Mouse (Mus musculus): ENCODE measurements around the gene Sez6. TPM values are rescaled to one million over a fixed set of nuclear protein-coding genes. Genes with fewer than 3 reads are reported as not detected.

Sez6 gene
- polyA plus RNA-seq, 1 experiment, result not detected

- Histone ChIP-seq H3K36me3 (ENCODE audit: control insufficient read depth, insufficient read depth, low read length) (no peaks in the 10 kb centered on the region), H3K27me3 (ENCODE audit: control insufficient read depth, insufficient read depth, low read length) (peaks cover 6% of the 10 kb centered on the region; the same call in 1 of the 2 replicates), H3K4me1 (ENCODE audit: control insufficient read depth, insufficient read depth, insufficient read length) (no peaks in the 10 kb centered on the region), H3K27ac (ENCODE audit: insufficient read depth, low read length) (no peak overlapping the region), H3K4me3 (ENCODE audit: extremely low read depth, insufficient read depth, insufficient read length) (no peak overlapping the region)
- WGBS, result 77% methylated on average over 6 of the region's 6 CpGs
- TF ChIP-seq POLR2A (IDR thresholded peaks at IDR 0.05; ENCODE audit: low read depth, low read length) (no peak), CTCF (IDR thresholded peaks at IDR 0.05; ENCODE audit: extremely low read depth, insufficient read depth, insufficient read length, insufficient replicate concordance) (no peak)
- DNase-seq (ENCODE audit: low read depth in 1 of 2, low spot score in 2 of 2), result no peak
Measured at GRCm38 (mm10) chr11:77913505-77913904, 17.1 kb upstream of the Sez6 start.

- H3K4me1 ChIP-seq (ENCODE audit: control insufficient read depth, insufficient read depth, insufficient read length), result no peaks in the 10 kb centered on the region
- no peak for DNase-seq (ENCODE audit: low read depth in 1 of 2, low spot score in 2 of 2)
- H3K36me3 ChIP-seq (ENCODE audit: control insufficient read depth, insufficient read depth, low read length), result no peaks in the 10 kb centered on the region
- peaks cover 7% of the 10 kb centered on the region; the same call in 1 of the 2 replicates for H3K27me3 ChIP-seq (ENCODE audit: control insufficient read depth, insufficient read depth, low read length)
- H3K27ac ChIP-seq (ENCODE audit: insufficient read depth, low read length), result no peak overlapping the region
- no peak for TF ChIP-seq POLR2A (IDR thresholded peaks at IDR 0.05; ENCODE audit: low read depth, low read length)
- TF ChIP-seq CTCF (IDR thresholded peaks at IDR 0.05; ENCODE audit: extremely low read depth, insufficient read depth, insufficient read length, insufficient replicate concordance), result no peak
- no peak overlapping the region for H3K4me3 ChIP-seq (ENCODE audit: extremely low read depth, insufficient read depth, insufficient read length)
- WGBS, result 7% methylated on average over 32 of the region's 32 CpGs
Measured at GRCm38 (mm10) chr11:77914598-77915260, 15.9 kb upstream of the Sez6 start.

- Histone ChIP-seq H3K27ac (ENCODE audit: insufficient read depth, low read length) (no peak overlapping the region), H3K4me3 (ENCODE audit: extremely low read depth, insufficient read depth, insufficient read length) (no peak overlapping the region), H3K36me3 (ENCODE audit: control insufficient read depth, insufficient read depth, low read length) (no peaks in the 10 kb centered on the region), H3K27me3 (ENCODE audit: control insufficient read depth, insufficient read depth, low read length) (peaks cover 7% of the 10 kb centered on the region; the same call in 1 of the 2 replicates), H3K4me1 (ENCODE audit: control insufficient read depth, insufficient read depth, insufficient read length) (no peaks in the 10 kb centered on the region)
- 85% methylated on average over 4 of the region's 4 CpGs for WGBS
- no peak for TF ChIP-seq CTCF (IDR thresholded peaks at IDR 0.05; ENCODE audit: extremely low read depth, insufficient read depth, insufficient read length, insufficient replicate concordance)
- TF ChIP-seq POLR2A (IDR thresholded peaks at IDR 0.05; ENCODE audit: low read depth, low read length), result no peak
- no peak for DNase-seq (ENCODE audit: low read depth in 1 of 2, low spot score in 2 of 2)
Measured at GRCm38 (mm10) chr11:77916741-77917140, 13.9 kb upstream of the Sez6 start.

- 58% methylated on average over 10 of the region's 10 CpGs for WGBS
- Histone ChIP-seq H3K4me1 (ENCODE audit: control insufficient read depth, insufficient read depth, insufficient read length) (no peaks in the 10 kb centered on the region), H3K27me3 (ENCODE audit: control insufficient read depth, insufficient read depth, low read length) (peaks cover 7% of the 10 kb centered on the region; the same call in 1 of the 2 replicates), H3K27ac (ENCODE audit: insufficient read depth, low read length) (no peak overlapping the region), H3K36me3 (ENCODE audit: control insufficient read depth, insufficient read depth, low read length) (no peaks in the 10 kb centered on the region), H3K4me3 (ENCODE audit: extremely low read depth, insufficient read depth, insufficient read length) (no peak overlapping the region)
- no peak for DNase-seq (ENCODE audit: low read depth in 1 of 2, low spot score in 2 of 2)
- TF ChIP-seq POLR2A (IDR thresholded peaks at IDR 0.05; ENCODE audit: low read depth, low read length) (no peak), CTCF (IDR thresholded peaks at IDR 0.05; ENCODE audit: extremely low read depth, insufficient read depth, insufficient read length, insufficient replicate concordance) (no peak)
Measured at GRCm38 (mm10) chr11:77917166-77917565, 13.4 kb upstream of the Sez6 start.

- 76% methylated on average over 4 of the region's 4 CpGs for WGBS
- DNase-seq (ENCODE audit: low read depth in 1 of 2, low spot score in 2 of 2), result no peak
- H3K27me3 ChIP-seq (ENCODE audit: control insufficient read depth, insufficient read depth, low read length), result peaks cover 1% of the 10 kb centered on the region; the same call in 1 of the 2 replicates
- H3K4me1 ChIP-seq (ENCODE audit: control insufficient read depth, insufficient read depth, insufficient read length), result no peaks in the 10 kb centered on the region
- H3K27ac ChIP-seq (ENCODE audit: insufficient read depth, low read length), result no peak overlapping the region
- no peak overlapping the region for H3K4me3 ChIP-seq (ENCODE audit: extremely low read depth, insufficient read depth, insufficient read length)
- H3K36me3 ChIP-seq (ENCODE audit: control insufficient read depth, insufficient read depth, low read length), result no peaks in the 10 kb centered on the region
- no peak for TF ChIP-seq CTCF (IDR thresholded peaks at IDR 0.05; ENCODE audit: extremely low read depth, insufficient read depth, insufficient read length, insufficient replicate concordance)
- TF ChIP-seq POLR2A (IDR thresholded peaks at IDR 0.05; ENCODE audit: low read depth, low read length), result no peak
Measured at GRCm38 (mm10) chr11:77923285-77923684, 7.3 kb upstream of the Sez6 start.

GRCm38 (mm10) chr11:77925836-77926657 is 4.6 kb upstream of the Sez6 start:
- H3K4me1 ChIP-seq (ENCODE audit: control insufficient read depth, insufficient read depth, insufficient read length), result peaks cover 3% of the 10 kb centered on the region; the same call in 1 of the 2 replicates
- 51% methylated on average over 9 of the region's 9 CpGs for WGBS
- H3K27ac ChIP-seq (ENCODE audit: insufficient read depth, low read length), result no peak overlapping the region
- DNase-seq (ENCODE audit: low read depth in 1 of 2, low spot score in 2 of 2), result no peak
- H3K27me3 ChIP-seq (ENCODE audit: control insufficient read depth, insufficient read depth, low read length), result peaks cover 5% of the 10 kb centered on the region
- TF ChIP-seq CTCF (IDR thresholded peaks at IDR 0.05; ENCODE audit: extremely low read depth, insufficient read depth, insufficient read length, insufficient replicate concordance) (no peak), POLR2A (IDR thresholded peaks at IDR 0.05; ENCODE audit: low read depth, low read length) (no peak)
- no peak overlapping the region for H3K4me3 ChIP-seq (ENCODE audit: extremely low read depth, insufficient read depth, insufficient read length)
- no peaks in the 10 kb centered on the region for H3K36me3 ChIP-seq (ENCODE audit: control insufficient read depth, insufficient read depth, low read length)
